Mouse (Mus musculus) megakaryocyte, adult 5-6 weeks (primary cell): Measurements from ENCODE around the gene Ftsj3. TPM values are rescaled to one million over a fixed set of nuclear protein-coding genes. Genes with fewer than 3 reads are reported as not detected.
"Not testable (repeated sequence)": the region's sequence is repeated elsewhere in the genome, so short reads cannot be mapped to it uniquely, and the experiment has no call there.

Source experiments
- ATAC-seq: 2 replicates; pipeline ENCODE4 v1.8.0; 2016; ENCODE audit warnings: mild to moderate bottlenecking, inconsistent platforms; ENCODE audit not compliant: poor library complexity, severe bottlenecking
- total RNA-seq, 2 experiments: library from RNA; stranded (forward) in 1 of 2; stranded (reverse) in 1 of 2; fragments of 153-499, 151-499 nt in 1 of 2; fragments of 221-1000, 200-1000 nt in 1 of 2; gene quantifications; 2 replicates each; pipeline versions ENCODE4 v1.2.3 to v1.2.4; 2015 to 2017

Ftsj3 gene
- total RNA-seq, 2 experiments from 2014 or later = 14.0 to 46.6 TPM

DNA sequence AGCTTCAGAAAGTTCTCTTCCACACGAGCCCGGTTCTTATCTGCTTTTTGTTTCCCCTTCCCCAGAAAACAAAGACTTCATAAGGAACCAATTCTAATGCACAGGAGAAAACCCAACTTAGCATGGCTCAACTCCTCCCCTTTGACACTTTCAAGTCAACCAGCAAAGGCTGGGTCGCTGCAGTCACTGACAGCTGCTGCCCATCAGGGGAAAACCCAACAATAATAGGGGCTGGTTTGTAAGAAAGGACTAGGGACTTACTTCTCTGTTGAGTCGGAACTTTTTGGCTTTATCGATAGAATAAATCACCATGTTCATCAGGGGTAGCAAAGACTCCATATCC is 53.8 kb downstream of the Ftsj3 start, which contains the start of gene Strada:
Strada (minus strand) TSS at position 46 of the 343 bp plus-strand sequence.
- ATAC-seq = no peak

DNA sequence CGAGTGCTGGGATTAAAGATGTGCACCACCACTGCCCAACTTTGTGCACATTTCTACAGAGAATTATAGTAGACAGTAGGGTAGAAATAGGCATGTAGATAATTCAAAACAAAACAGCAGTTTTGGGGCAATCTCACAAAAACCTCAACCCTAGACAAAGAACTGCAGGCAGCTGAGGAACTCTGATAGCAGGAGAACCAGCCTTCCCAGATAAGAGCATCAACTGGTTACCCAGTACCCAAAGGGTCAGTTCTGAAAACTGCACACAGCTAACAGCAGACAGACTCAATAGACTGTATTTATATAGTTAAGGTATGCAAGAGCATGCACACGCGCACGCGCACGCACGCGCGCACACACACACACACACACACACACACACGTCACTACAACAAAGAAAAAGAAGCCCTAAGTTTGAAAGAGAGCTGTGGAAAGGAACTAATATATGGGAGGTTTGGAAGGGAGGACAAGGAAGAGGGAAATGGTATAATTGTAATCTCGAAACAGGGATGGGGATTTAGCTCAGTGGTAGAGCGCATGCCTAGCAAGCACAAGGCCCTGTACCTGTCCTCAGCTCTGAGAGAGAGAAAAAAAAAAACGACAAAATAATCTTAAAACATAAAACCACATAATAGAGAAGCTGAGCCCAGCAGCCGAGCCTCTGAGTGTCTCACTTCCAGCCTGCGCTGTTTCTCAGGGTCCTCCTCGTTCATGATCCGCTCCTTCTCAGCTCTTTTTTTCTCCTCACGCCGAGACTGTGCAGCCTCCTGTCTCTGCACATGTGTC is 54.3 kb downstream of the Ftsj3 start:
- no peak for ATAC-seq

DNA sequence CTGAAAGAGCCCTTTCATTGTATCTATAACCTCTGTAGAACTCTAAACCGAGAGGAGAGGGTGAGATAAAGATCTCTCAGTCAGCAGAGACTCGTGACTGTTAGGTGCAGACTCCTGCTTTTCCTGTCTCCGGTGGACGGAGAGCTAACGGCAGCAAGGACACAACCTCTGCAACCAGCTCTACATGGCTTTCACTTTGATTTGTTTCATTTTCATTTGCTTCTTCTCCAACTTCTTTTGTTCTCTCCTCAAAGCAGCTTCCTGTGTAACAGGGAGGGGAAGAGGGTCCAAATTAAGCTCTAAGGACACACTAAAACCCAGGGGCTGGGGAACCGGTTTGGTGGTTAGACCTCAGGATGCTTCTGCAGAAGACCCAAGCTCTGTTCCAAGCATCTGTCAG is 55.1 kb downstream of the Ftsj3 start:
- ATAC-seq = no peak

GRCm38 (mm10) chr11:106199997-106200396 is 55.9 kb downstream of the Ftsj3 start:
- not testable (repeated sequence) for ATAC-seq

Other genes with a start within 250 kb of the Ftsj3 start
- gene Kcnh6, start 248.0 kb downstream of the Ftsj3 start, total RNA-seq (2015) = 0.07 TPM in 1 of 2 replicates, not detected in the other
- gene Kcnh6, start 248.0 kb downstream of the Ftsj3 start, total RNA-seq (2017) = not detected in 2 replicates
- 40.4 and 42.5 TPM in 2 replicates for gene Dcaf7, start 219.2 kb downstream of the Ftsj3 start, total RNA-seq (2015)
- gene Dcaf7, start 219.2 kb downstream of the Ftsj3 start, total RNA-seq (2017) = 45.6 and 49.4 TPM in 2 replicates
- 2.9 and 4.2 TPM in 2 replicates for gene Taco1, start 190.0 kb downstream of the Ftsj3 start, total RNA-seq (2015)
- gene Taco1, start 190.0 kb downstream of the Ftsj3 start, total RNA-seq (2017) = 9.3 and 10.2 TPM in 2 replicates
- gene Map3k3, start 171.5 kb downstream of the Ftsj3 start, total RNA-seq (2015) = 45.0 and 50.4 TPM in 2 replicates
- 67.4 and 81.8 TPM in 2 replicates for gene Map3k3, start 171.5 kb downstream of the Ftsj3 start, total RNA-seq (2017)
- 1.4 TPM in 1 of 2 replicates, not detected in the other for gene Gm10840, start 95.2 kb downstream of the Ftsj3 start, total RNA-seq (2015)
- not detected in 2 replicates for gene Gm10840, start 95.2 kb downstream of the Ftsj3 start, total RNA-seq (2017)
- gene Limd2, start 95.2 kb downstream of the Ftsj3 start, total RNA-seq (2015) = 242 and 247 TPM in 2 replicates
- gene Limd2, start 95.2 kb downstream of the Ftsj3 start, total RNA-seq (2017) = 56.3 and 61.8 TPM in 2 replicates
- 27.2 and 28.3 TPM in 2 replicates for gene Strada, start 53.9 kb downstream of the Ftsj3 start, total RNA-seq (2015)
- 20.3 and 26.1 TPM in 2 replicates for gene Strada, start 53.9 kb downstream of the Ftsj3 start, total RNA-seq (2017)
- gene Ccdc47, start 39.7 kb downstream of the Ftsj3 start, total RNA-seq (2015) = 25.8 and 36.0 TPM in 2 replicates
- gene Ccdc47, start 39.7 kb downstream of the Ftsj3 start, total RNA-seq (2017) = 110 and 156 TPM in 2 replicates
- gene Ddx42, start 39.2 kb downstream of the Ftsj3 start, total RNA-seq (2015) = 28.6 and 30.3 TPM in 2 replicates
- gene Ddx42, start 39.2 kb downstream of the Ftsj3 start, total RNA-seq (2017) = 51.7 and 62.6 TPM in 2 replicates
- 34.4 and 41.0 TPM in 2 replicates for gene Psmc5, start 75 bp upstream of the Ftsj3 start, total RNA-seq (2015)
- 52.7 and 63.9 TPM in 2 replicates for gene Psmc5, start 75 bp upstream of the Ftsj3 start, total RNA-seq (2017)
- gene Smarcd2, start 16.9 kb upstream of the Ftsj3 start, total RNA-seq (2015) = 56.0 and 66.2 TPM in 2 replicates
- 253 and 270 TPM in 2 replicates for gene Smarcd2, start 16.9 kb upstream of the Ftsj3 start, total RNA-seq (2017)
- gene Tcam1, start 20.6 kb upstream of the Ftsj3 start, total RNA-seq (2015) = 0.09 and 0.14 TPM in 2 replicates
- 0.04 and 0.08 TPM in 2 replicates for gene Tcam1, start 20.6 kb upstream of the Ftsj3 start, total RNA-seq (2017)
- gene Gh, start 45.8 kb upstream of the Ftsj3 start, total RNA-seq (2015) = not detected in 2 replicates
- not detected in 2 replicates for gene Gh, start 45.8 kb upstream of the Ftsj3 start, total RNA-seq (2017)
- 29.3 and 35.4 TPM in 2 replicates for gene Cd79b, start 58.7 kb upstream of the Ftsj3 start, total RNA-seq (2015)
- 12.6 and 15.4 TPM in 2 replicates for gene Cd79b, start 58.7 kb upstream of the Ftsj3 start, total RNA-seq (2017)
- gene Scn4a, start 97.2 kb upstream of the Ftsj3 start, total RNA-seq (2015) = 0.07 TPM in 1 of 2 replicates, not detected in the other
- not detected in 2 replicates for gene Scn4a, start 97.2 kb upstream of the Ftsj3 start, total RNA-seq (2017)
- not detected in 2 replicates for gene Prr29, start 109.4 kb upstream of the Ftsj3 start, total RNA-seq (2015)
- gene Prr29, start 109.4 kb upstream of the Ftsj3 start, total RNA-seq (2017) = not detected in 2 replicates
- 24.5 and 28.2 TPM in 2 replicates for gene Icam2, start 132.0 kb upstream of the Ftsj3 start, total RNA-seq (2015)
- gene Icam2, start 132.0 kb upstream of the Ftsj3 start, total RNA-seq (2017) = 49.3 and 62.2 TPM in 2 replicates
- 37.9 and 43.1 TPM in 2 replicates for gene Ern1, start 231.8 kb upstream of the Ftsj3 start, total RNA-seq (2015)
- 28.8 and 35.0 TPM in 2 replicates for gene Ern1, start 231.8 kb upstream of the Ftsj3 start, total RNA-seq (2017)